Mouse (Mus musculus) ES-CJ7 (cell line): ENCODE data around the gene Oard1.

Source experiments
- DNase-seq: peaks from one replicate; pipeline ENCODE4 v3.0.0; 2011; ENCODE audit warnings: low read depth, low spot score

Gene Oard1

GRCm38 (mm10) chr17:48409380-48410298, at the start of gene Oard1, which contains the start of gene Nfya:
Oard1 (plus strand) TSS chr17:48410014.
Nfya (minus strand) TSS chr17:48409906.
- peak; percentile 99 for DNase-seq

DNA sequence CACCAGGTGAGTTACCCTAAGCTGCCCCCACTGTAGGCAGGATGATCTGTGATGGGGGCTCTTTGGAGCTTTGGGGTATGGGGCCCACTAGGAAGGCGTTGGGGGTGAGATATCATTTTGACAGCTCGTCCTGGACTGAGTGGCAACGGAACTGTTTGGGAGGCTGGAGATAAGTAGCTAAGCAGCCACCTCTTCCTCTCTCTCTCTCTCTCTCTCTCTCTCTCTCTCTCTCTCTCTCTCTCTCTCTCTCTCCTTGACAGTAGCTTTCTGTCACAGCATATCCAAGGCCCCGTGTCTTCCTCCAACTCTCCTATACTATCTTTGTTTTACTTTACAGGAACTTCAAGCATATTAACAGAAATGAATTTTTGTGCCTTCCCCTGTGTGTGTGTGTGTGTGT, 49.4 kb upstream of the Oard1 start:
- no peak for DNase-seq

GRCm38 (mm10) chr17:48362346-48362745, 47.5 kb upstream of the Oard1 start:
- DNase-seq, result no peak

- DNase-seq, result no peak
These were observed 46.8 kb upstream of the Oard1 start for GRCm38 (mm10) chr17:48362966-48363365.

DNA sequence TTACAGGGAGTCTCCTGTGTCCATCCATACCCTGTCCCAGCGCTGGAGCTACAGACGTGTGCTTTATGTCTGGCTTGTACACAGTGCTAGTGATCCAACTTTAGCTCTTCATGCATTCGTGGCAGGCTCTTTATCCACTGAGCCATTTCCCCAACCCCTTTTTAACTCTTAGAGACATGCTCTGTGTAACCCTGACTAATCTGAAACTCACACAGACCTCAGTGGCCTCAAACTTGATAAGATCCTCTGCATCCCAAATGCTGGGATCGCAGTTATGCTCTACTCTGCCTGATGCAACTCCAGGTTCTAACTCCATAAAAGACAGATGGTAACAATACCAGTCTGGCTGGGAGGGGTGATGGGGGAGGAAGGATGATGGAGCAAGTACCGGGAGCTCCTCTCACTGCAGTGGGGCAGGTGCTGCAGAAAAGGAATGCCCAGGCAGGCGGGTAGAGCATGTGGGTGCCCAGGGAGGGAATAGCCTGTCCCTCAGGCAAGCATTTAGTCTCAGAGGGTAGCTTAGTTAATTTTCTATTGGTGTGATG, 46.3 kb upstream of the Oard1 start:
- no peak for DNase-seq

GRCm38 (mm10) chr17:48365511-48366155, 44.2 kb upstream of the Oard1 start:
- DNase-seq, result peak; percentile 35

GRCm38 (mm10) chr17:48366806-48367205, 43.0 kb upstream of the Oard1 start:
- DNase-seq, result no peak

GRCm38 (mm10) chr17:48371621-48372020, 38.2 kb upstream of the Oard1 start:
- DNase-seq, result no peak

DNA sequence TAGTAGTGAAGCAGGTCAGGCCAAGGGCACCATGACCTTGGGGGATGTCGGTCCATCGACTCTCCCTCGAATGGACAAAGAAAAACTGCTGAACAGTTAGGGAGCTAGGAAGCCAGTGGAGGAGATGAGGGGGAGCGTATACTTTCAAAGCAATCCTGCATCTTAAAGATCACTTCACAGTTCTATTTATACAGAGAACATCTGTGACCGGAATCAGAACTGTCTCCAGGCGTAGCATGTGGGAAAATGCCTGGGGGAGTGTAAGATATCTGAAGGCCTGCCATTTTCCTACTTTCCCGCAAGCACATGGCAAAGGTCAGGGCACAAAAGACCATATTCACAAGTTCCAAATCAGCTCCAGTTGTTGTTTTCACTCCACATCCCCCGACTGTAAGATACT, 36.8 kb upstream of the Oard1 start:
- peak; percentile 34 for DNase-seq

GRCm38 (mm10) chr17:48376102-48376501, 33.7 kb upstream of the Oard1 start:
- DNase-seq, result no peak

DNA sequence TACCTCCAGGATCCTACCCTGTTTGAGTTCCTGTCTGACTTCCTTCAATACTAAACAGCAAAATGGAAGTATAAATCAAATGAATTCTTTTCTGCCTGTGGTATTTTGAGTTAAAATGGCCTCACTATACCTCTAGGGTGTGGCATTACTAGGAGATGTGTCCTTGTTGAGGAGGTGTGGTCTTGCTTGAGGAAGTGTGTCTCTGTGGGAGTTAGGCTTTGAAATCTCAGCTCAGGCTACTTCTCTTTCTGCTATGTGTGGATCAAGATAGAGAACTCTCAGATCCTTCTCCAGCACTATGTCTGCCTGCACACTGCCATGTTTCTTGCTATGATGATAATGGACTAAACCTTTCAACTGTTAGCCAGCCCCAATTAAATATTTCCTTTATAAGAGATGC, 30.8 kb upstream of the Oard1 start:
- DNase-seq, result no peak

DNA sequence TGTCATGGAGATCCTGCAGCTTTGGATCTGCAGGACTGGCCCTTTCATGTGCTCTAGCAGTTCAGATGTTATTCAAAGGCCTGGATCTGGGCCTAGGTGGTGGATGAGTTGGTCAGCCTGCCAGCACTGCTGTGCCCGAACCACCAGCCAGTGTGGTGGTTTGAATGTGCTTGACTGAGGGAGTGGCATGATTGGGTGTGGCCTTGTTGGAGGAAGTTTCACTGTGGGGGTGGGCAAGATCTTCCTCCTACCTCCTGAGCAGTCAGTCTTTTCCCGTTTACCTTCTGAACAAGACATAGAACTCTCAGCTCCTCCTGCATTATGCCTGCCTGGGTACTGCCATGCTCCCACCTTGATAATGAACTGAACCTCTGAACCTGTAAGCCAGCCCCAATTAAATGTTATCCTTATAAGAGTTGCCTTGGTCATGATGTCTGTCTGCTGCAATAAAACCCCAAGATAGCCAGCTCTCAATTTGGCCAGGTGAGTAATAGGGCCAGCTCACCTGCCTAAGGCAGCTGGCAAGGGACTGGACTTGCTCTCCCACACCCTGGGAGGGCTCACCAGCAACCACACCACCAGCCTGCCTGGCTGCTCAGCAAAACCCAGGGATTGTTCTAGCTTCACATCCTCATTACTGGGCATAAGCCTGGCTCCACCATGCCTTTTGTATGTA, 23.9 kb upstream of the Oard1 start:
- DNase-seq, result no peak

DNA sequence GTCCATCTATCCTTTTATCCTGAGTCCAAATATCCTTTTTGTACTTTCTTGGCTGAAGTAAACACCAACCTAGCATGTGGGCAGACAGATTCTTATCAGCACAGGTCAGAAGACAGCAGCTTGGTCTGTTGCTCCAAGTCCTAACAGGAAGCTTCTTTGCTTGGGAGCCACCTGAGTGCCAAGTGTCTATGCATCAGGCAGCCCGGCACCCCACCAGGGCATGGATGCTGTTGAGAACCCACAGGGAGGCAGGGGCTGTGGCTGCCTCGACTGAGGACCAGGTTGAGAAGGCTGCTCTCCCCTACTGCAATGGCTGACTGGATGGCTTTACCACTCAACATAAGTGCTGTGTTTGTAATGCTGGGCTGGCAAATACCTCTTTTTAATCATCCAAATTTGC, 21.1 kb upstream of the Oard1 start:
- no peak for DNase-seq

- no peak for DNase-seq
These were observed 20.4 kb upstream of the Oard1 start for GRCm38 (mm10) chr17:48389442-48389841.

- no peak for DNase-seq
These were observed 18.4 kb upstream of the Oard1 start for GRCm38 (mm10) chr17:48391446-48391845.

DNA sequence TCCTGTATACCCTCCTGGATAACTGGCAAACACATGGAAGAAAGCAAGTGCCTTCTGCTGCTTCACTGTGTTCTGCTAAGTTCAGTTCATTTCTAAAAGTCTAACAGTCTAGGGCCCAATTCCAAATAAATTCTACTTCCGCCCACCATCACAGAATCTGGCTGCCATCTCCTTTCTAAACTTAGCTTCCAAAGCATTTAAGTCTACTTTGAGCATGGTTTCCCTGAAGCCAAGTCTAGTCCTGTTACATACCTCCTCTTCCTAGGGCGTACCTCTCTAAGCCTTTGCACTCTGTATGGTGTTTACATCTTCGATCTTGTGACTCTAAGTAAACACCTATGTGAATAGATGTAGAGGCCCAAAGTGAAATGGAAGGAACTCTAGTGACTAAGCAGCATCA, 17.2 kb upstream of the Oard1 start:
- no peak for DNase-seq

DNA sequence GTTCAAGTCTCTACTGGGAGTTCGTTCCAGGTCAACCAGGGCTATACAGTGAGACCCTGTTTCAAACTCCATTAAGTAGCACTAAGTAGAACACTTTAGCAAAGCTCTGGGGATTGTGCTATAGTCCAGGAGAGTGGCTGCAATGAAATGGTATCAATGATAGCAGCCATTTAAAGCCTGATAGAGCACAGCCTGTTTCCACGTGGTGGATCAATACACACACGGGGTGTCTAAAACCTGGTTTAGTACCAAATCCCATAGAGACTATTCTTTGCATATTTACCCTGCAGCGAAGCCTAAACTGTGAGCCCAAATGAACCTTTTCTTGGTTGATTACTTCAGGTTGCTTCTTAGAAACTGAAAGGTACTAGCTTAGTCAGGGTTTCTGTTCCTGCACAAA, 8.1 kb upstream of the Oard1 start:
- no peak for DNase-seq

DNA sequence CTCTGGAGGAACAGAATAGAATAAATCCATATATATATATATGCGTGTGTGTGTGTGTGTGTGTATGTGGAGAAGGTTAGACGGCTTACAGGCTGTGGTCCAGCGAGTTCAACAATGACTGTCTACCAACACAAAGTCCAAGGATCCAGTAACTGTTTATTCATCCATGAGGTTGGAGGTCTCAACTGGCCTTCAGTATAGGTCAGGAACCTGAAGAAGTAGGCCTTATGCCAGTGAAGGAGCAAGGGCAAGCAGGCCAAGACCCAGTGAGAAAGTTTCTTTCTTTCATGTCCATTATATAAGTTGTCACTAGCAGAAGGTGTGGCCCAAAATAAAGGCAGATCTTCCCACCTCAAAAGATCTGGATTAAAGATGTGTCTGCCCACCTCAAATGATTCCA, 7.1 kb upstream of the Oard1 start:
- no peak for DNase-seq

DNA sequence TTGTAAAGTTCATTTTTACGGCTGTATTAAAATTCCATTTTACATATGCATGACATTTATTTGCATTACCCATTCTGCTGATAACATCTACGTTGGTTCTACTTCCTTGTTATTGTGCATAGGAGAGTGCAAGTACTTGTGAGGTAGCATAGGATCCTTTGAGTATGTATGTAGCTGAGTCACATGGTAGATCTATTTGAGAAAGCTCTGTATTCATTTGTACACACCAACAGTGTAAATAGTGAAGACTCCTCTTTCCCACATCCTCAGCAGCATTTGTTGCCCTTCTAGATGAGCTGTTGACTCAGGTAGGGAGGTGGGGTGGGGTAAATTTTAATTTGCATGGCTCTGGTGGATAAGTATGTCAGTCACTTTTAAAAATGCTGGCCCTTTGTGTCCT, 6.0 kb upstream of the Oard1 start:
- no peak for DNase-seq

- DNase-seq, result no peak
These were observed 5.1 kb upstream of the Oard1 start for GRCm38 (mm10) chr17:48404706-48405105.

GRCm38 (mm10) chr17:48407154-48407553, 2.7 kb upstream of the Oard1 start:
- no peak for DNase-seq

GRCm38 (mm10) chr17:48407910-48408525, 1.8 kb upstream of the Oard1 start:
- DNase-seq, result no peak
